Mouse (Mus musculus): ENCODE results near the gene Dnhd1. TPM values are rescaled to one million over a fixed set of nuclear protein-coding genes. Genes with fewer than 3 reads are reported as not detected.

Dnhd1 gene
- polyA plus RNA-seq, 1 experiment from 2014 or later = 0.53 TPM

- peaks cover 34% of the 10 kb centered on the region for H3K27me3 ChIP-seq (ENCODE audit: poor library complexity, severe bottlenecking)
- DNase-seq (ENCODE audit: extremely low spot score, low spot score) = no peak
- 39% methylated on average over 3 of the region's 3 CpGs for WGBS
- peaks cover 16% of the 10 kb centered on the region for H3K36me3 ChIP-seq (replicated peaks)
- H3K27ac ChIP-seq = no peak overlapping the region
- no peak overlapping the region for H3K4me3 ChIP-seq
- H3K9me3 ChIP-seq = no peaks in the 10 kb centered on the region
- peaks cover 34% of the 10 kb centered on the region for H3K4me1 ChIP-seq
Observed at GRCm38 (mm10) chr7:105628633-105629032, 22.0 kb upstream of the Dnhd1 start.

GRCm38 (mm10) chr7:105632551-105632972 is 18.1 kb upstream of the Dnhd1 start:
- DNase-seq (ENCODE audit: extremely low spot score, low spot score) = peak; percentile 37
- H3K27ac ChIP-seq = peak overlapping the region; percentile 92
- H3K4me1 ChIP-seq = peaks cover 46% of the 10 kb centered on the region
- H3K9me3 ChIP-seq = no peaks in the 10 kb centered on the region
- peaks cover 45% of the 10 kb centered on the region for H3K27me3 ChIP-seq (ENCODE audit: poor library complexity, severe bottlenecking)
- WGBS = 22% methylated on average over 4 of the region's 4 CpGs
- H3K36me3 ChIP-seq (replicated peaks) = peaks cover 23% of the 10 kb centered on the region
- H3K4me3 ChIP-seq = peak overlapping the region; percentile 90

- peaks cover 38% of the 10 kb centered on the region for H3K27me3 ChIP-seq (ENCODE audit: poor library complexity, severe bottlenecking)
- WGBS = under 1% methylated on average over 67 of the region's 71 CpGs
- H3K27ac ChIP-seq = peak within 1 kb of the TSS; percentile 92
- H3K4me3 ChIP-seq = peak within 1 kb of the TSS; percentile 90
- peaks cover 30% of the 10 kb centered on the region for H3K36me3 ChIP-seq (replicated peaks)
- H3K4me1 ChIP-seq = peaks cover 46% of the 10 kb centered on the region
- peak; percentile 88 for DNase-seq (ENCODE audit: extremely low spot score, low spot score)
- H3K9me3 ChIP-seq = no peaks in the 10 kb centered on the region
Observed at GRCm38 (mm10) chr7:105633127-105633800, 17.4 kb upstream of the Dnhd1 start, which contains the start of gene Trim3. Gene Trim3 (minus strand): TSS chr7:105633571.

- 8% methylated on average over 10 of the region's 10 CpGs for WGBS
- H3K4me1 ChIP-seq = peaks cover 44% of the 10 kb centered on the region
- peaks cover 33% of the 10 kb centered on the region for H3K27me3 ChIP-seq (ENCODE audit: poor library complexity, severe bottlenecking)
- H3K27ac ChIP-seq = peak overlapping the region; percentile 92
- DNase-seq (ENCODE audit: extremely low spot score, low spot score) = no peak
- H3K36me3 ChIP-seq (replicated peaks) = peaks cover 35% of the 10 kb centered on the region
- no peaks in the 10 kb centered on the region for H3K9me3 ChIP-seq
- peak overlapping the region; percentile 90 for H3K4me3 ChIP-seq
Observed at GRCm38 (mm10) chr7:105633801-105634135, 16.9 kb upstream of the Dnhd1 start.

- peaks cover 44% of the 10 kb centered on the region for H3K4me1 ChIP-seq
- peaks cover 37% of the 10 kb centered on the region for H3K36me3 ChIP-seq (replicated peaks)
- no peak overlapping the region for H3K27ac ChIP-seq
- H3K27me3 ChIP-seq (ENCODE audit: poor library complexity, severe bottlenecking) = peaks cover 31% of the 10 kb centered on the region
- H3K4me3 ChIP-seq = peak overlapping the region; percentile 90
- no peak for DNase-seq (ENCODE audit: extremely low spot score, low spot score)
- no peaks in the 10 kb centered on the region for H3K9me3 ChIP-seq
- 58% methylated on average over 9 of the region's 9 CpGs for WGBS
Observed at GRCm38 (mm10) chr7:105634272-105634920, 16.2 kb upstream of the Dnhd1 start.

GRCm38 (mm10) chr7:105635726-105636125 is 14.9 kb upstream of the Dnhd1 start:
- Histone ChIP-seq H3K36me3 (replicated peaks) (peaks cover 37% of the 10 kb centered on the region), H3K27me3 (ENCODE audit: poor library complexity, severe bottlenecking) (peaks cover 28% of the 10 kb centered on the region), H3K4me1 (peaks cover 41% of the 10 kb centered on the region), H3K9me3 (no peaks in the 10 kb centered on the region), H3K4me3 (no peak overlapping the region), H3K27ac (no peak overlapping the region)
- no peak for DNase-seq (ENCODE audit: extremely low spot score, low spot score)
- WGBS = 85% methylated on average over 2 of the region's 2 CpGs

- no peaks in the 10 kb centered on the region for H3K9me3 ChIP-seq
- WGBS = 94% methylated on average over 6 of the region's 6 CpGs
- peaks cover 37% of the 10 kb centered on the region for H3K4me1 ChIP-seq
- H3K27me3 ChIP-seq (ENCODE audit: poor library complexity, severe bottlenecking) = peaks cover 16% of the 10 kb centered on the region
- peaks cover 45% of the 10 kb centered on the region for H3K36me3 ChIP-seq (replicated peaks)
- 0 out of 2 replicates have a peak overlapping the region, but pooled peaks have one; percentile 81 for H3K4me3 ChIP-seq
- no peak overlapping the region for H3K27ac ChIP-seq
- no peak for DNase-seq (ENCODE audit: extremely low spot score, low spot score)
Observed at GRCm38 (mm10) chr7:105638776-105639175, 11.9 kb upstream of the Dnhd1 start.

- H3K27me3 ChIP-seq (ENCODE audit: poor library complexity, severe bottlenecking) = peaks cover 14% of the 10 kb centered on the region
- no peaks in the 10 kb centered on the region for H3K9me3 ChIP-seq
- peaks cover 48% of the 10 kb centered on the region for H3K36me3 ChIP-seq (replicated peaks)
- WGBS = 78% methylated on average over 9 of the region's 9 CpGs
- DNase-seq (ENCODE audit: extremely low spot score, low spot score) = no peak
- H3K4me1 ChIP-seq = peaks cover 32% of the 10 kb centered on the region
- H3K27ac ChIP-seq = peak overlapping the region; percentile 88
- H3K4me3 ChIP-seq = peak overlapping the region; percentile 81
Observed at GRCm38 (mm10) chr7:105639304-105639703, 11.3 kb upstream of the Dnhd1 start.

- no peaks in the 10 kb centered on the region for H3K9me3 ChIP-seq
- WGBS = 13% methylated on average over 2 of the region's 2 CpGs
- H3K36me3 ChIP-seq (replicated peaks) = peaks cover 49% of the 10 kb centered on the region
- H3K27ac ChIP-seq = peak within 1 kb of the TSS; percentile 88
- H3K4me1 ChIP-seq = peaks cover 27% of the 10 kb centered on the region
- no peak for DNase-seq (ENCODE audit: extremely low spot score, low spot score)
- H3K4me3 ChIP-seq = peak within 1 kb of the TSS; percentile 81
- peaks cover 9% of the 10 kb centered on the region for H3K27me3 ChIP-seq (ENCODE audit: poor library complexity, severe bottlenecking)
Observed at GRCm38 (mm10) chr7:105639756-105640155, 10.9 kb upstream of the Dnhd1 start, which contains the start of gene Timm10b. Gene Timm10b (plus strand): TSS chr7:105640056.

- H3K36me3 ChIP-seq (replicated peaks) = peaks cover 49% of the 10 kb centered on the region
- no peaks in the 10 kb centered on the region for H3K9me3 ChIP-seq
- DNase-seq (ENCODE audit: extremely low spot score, low spot score) = peak; percentile 98
- H3K4me1 ChIP-seq = peaks cover 27% of the 10 kb centered on the region
- peak within 1 kb of the TSS; percentile 81 for H3K4me3 ChIP-seq
- H3K27ac ChIP-seq = peak within 1 kb of the TSS; percentile 88
- H3K27me3 ChIP-seq (ENCODE audit: poor library complexity, severe bottlenecking) = peaks cover 4% of the 10 kb centered on the region
- WGBS = 0% methylated on average over 45 of the region's 45 CpGs
Observed at GRCm38 (mm10) chr7:105640233-105640893, 10.3 kb upstream of the Dnhd1 start, which contains the start of the genes Arfip2 and Gm45799. Gene Arfip2 (minus strand): TSS chr7:105640416. Gene Gm45799 (plus strand): TSS chr7:105640552.

GRCm38 (mm10) chr7:105640894-105641255 is 9.8 kb upstream of the Dnhd1 start:
- H3K27ac ChIP-seq = peak overlapping the region; percentile 88
- H3K4me3 ChIP-seq = peak overlapping the region; percentile 81
- H3K4me1 ChIP-seq = peaks cover 27% of the 10 kb centered on the region
- 2% methylated on average over 18 of the region's 18 CpGs for WGBS
- peaks cover 44% of the 10 kb centered on the region for H3K36me3 ChIP-seq (replicated peaks)
- DNase-seq (ENCODE audit: extremely low spot score, low spot score) = no peak
- no peaks in the 10 kb centered on the region for H3K27me3 ChIP-seq (ENCODE audit: poor library complexity, severe bottlenecking)
- no peaks in the 10 kb centered on the region for H3K9me3 ChIP-seq

- 67% methylated on average over 3 of the region's 3 CpGs for WGBS
- no peak for DNase-seq (ENCODE audit: extremely low spot score, low spot score)
- Histone ChIP-seq H3K4me3 (peak overlapping the region; percentile 81; the same call in 1 of the 2 replicates), H3K27me3 (ENCODE audit: poor library complexity, severe bottlenecking) (no peaks in the 10 kb centered on the region), H3K4me1 (peaks cover 27% of the 10 kb centered on the region), H3K9me3 (no peaks in the 10 kb centered on the region), H3K36me3 (replicated peaks) (peaks cover 34% of the 10 kb centered on the region), H3K27ac (no peak overlapping the region)
Observed at GRCm38 (mm10) chr7:105641936-105642335, 8.7 kb upstream of the Dnhd1 start.

All from forebrain, embryonic 10.5 days (tissue).